Mouse (Mus musculus) stomach, embryonic 14.5 days (tissue): ENCODE measurements around the gene Htr1b. TPM values are rescaled to one million over a fixed set of nuclear protein-coding genes. Genes with fewer than 3 reads are reported as not detected.

ENCODE experiments used
- ATAC-seq: fragments of 200-750 bp; cut with Nextera tagmentation; 2 replicates; pipeline ENCODE4 v1.8.0; 2017; ENCODE audit warnings: low read depth, moderate TSS enrichment; ENCODE audit not compliant: insufficient number of reproducible peaks, insufficient read depth, low FRiP score
- H3K27ac ChIP-seq: fragments of 300-500 bp; sonication (generic); 2 replicates; pipeline ENCODE4 v1.5.1; 2014; ENCODE audit warnings: mild to moderate bottlenecking, low read length, moderate library complexity, mixed read lengths
- H3K27me3 ChIP-seq: fragments of 300-500 bp; sonication (generic); 2 replicates; pipeline ENCODE4 v1.6.1; 2014; ENCODE audit warnings: low read length, control low read depth, mixed read lengths; ENCODE audit not compliant: control insufficient read depth, insufficient read depth
- H3K36me3 ChIP-seq: fragments of 300-500 bp; sonication (generic); 2 replicates; pipeline ENCODE4 v1.6.1; 2014; ENCODE audit warnings: mild to moderate bottlenecking, control low read depth, low read length, moderate library complexity, mixed read lengths; ENCODE audit not compliant: control insufficient read depth, insufficient read depth
- H3K4me1 ChIP-seq: fragments of 300-500 bp; sonication (generic); 2 replicates; pipeline ENCODE4 v1.6.1; 2014; ENCODE audit warnings: low read length, control low read depth, mixed read lengths; ENCODE audit not compliant: control insufficient read depth, insufficient read depth
- H3K4me2 ChIP-seq: fragments of 300-500 bp; sonication (generic); replicated peaks from 2 replicates; pipeline ENCODE4 v1.6.1; 2014; ENCODE audit warnings: low read depth, low read length, control low read depth
- H3K4me3 ChIP-seq: fragments of 300-500 bp; sonication (generic); 2 replicates; pipeline ENCODE4 v1.5.1; 2014; ENCODE audit warnings: low read depth, low read length, control low read depth
- H3K9ac ChIP-seq: fragments of 300-500 bp; sonication (generic); replicated peaks from 2 replicates; pipeline ENCODE4 v1.6.1; 2014; ENCODE audit warnings: low read depth, mild to moderate bottlenecking, control low read depth, low read length, moderate library complexity, mixed read lengths
- H3K9me3 ChIP-seq: fragments of 300-500 bp; sonication (generic); 2 replicates; pipeline ENCODE4 v1.6.1; 2016; ENCODE audit warnings: low read depth, low read length, control low read depth; ENCODE audit not compliant: control insufficient read depth
- WGBS: fragments of 180-500 bp; shearing (Covaris S2); extraction: QIAGEN DNeasy Blood & Tissue Kit; methylation state at CpG from one replicate; pipeline ENCODE4 v1.1.7; 2014; 5-methylcytosine and 5-hydroxymethylcytosine counted together
- polyA plus RNA-seq: library from polyadenylated mRNA; unstranded; fragments of >200 nt; fragmentation: Nextera tagmentation; extraction: Ambion mirVana; gene quantifications from 2 replicates; pipeline ENCODE4 v1.2.1, GENCODE M21; 2014

The Htr1b gene
- polyA plus RNA-seq, 1 experiment from 2014 or later, result 1.8 TPM

- no peak overlapping the region for H3K9ac ChIP-seq
- ATAC-seq, result 0 out of 2 replicates have a peak, but pooled peaks have one; percentile 42
- H3K4me2 ChIP-seq, result no peak overlapping the region
- WGBS, result 31% methylated on average over 9 of the region's 9 CpGs
- H3K4me3 ChIP-seq, result no peak overlapping the region
- no peak overlapping the region for H3K27ac ChIP-seq
- no peaks in the 10 kb centered on the region for H3K4me1 ChIP-seq
- no peaks in the 10 kb centered on the region for H3K9me3 ChIP-seq
- H3K36me3 ChIP-seq, result no peaks in the 10 kb centered on the region
- 0 out of 2 replicates have a peak, but pooled peaks cover 2% of the 10 kb centered on the region for H3K27me3 ChIP-seq
These were observed 6.6 kb downstream of the Htr1b start for GRCm38 (mm10) chr9:81626899-81627606.

GRCm38 (mm10) chr9:81625898-81626297 is 7.7 kb downstream of the Htr1b start:
- ATAC-seq, result no peak
- Histone ChIP-seq H3K4me3 (no peak overlapping the region), H3K4me2 (no peak overlapping the region), H3K27me3 (no peaks in the 10 kb centered on the region), H3K27ac (no peak overlapping the region), H3K9me3 (no peaks in the 10 kb centered on the region), H3K9ac (no peak overlapping the region), H3K36me3 (no peaks in the 10 kb centered on the region), H3K4me1 (no peaks in the 10 kb centered on the region)

- H3K27ac ChIP-seq, result no peak overlapping the region
- no peak for ATAC-seq
- no peaks in the 10 kb centered on the region for H3K27me3 ChIP-seq
- 61% methylated on average over 5 of the region's 5 CpGs for WGBS
- H3K4me3 ChIP-seq, result no peak overlapping the region
- H3K9me3 ChIP-seq, result no peaks in the 10 kb centered on the region
- H3K4me2 ChIP-seq, result no peak overlapping the region
- no peak overlapping the region for H3K9ac ChIP-seq
- H3K4me1 ChIP-seq, result no peaks in the 10 kb centered on the region
- H3K36me3 ChIP-seq, result no peaks in the 10 kb centered on the region
These were observed 10.8 kb downstream of the Htr1b start for GRCm38 (mm10) chr9:81622873-81623272.

GRCm38 (mm10) chr9:81611022-81611421 is 22.6 kb downstream of the Htr1b start:
- Histone ChIP-seq H3K4me1 (no peaks in the 10 kb centered on the region), H3K36me3 (no peaks in the 10 kb centered on the region), H3K9me3 (no peaks in the 10 kb centered on the region), H3K27me3 (no peaks in the 10 kb centered on the region), H3K4me3 (no peak overlapping the region), H3K27ac (no peak overlapping the region), H3K4me2 (no peak overlapping the region), H3K9ac (no peak overlapping the region)
- 77% methylated on average over 4 of the region's 4 CpGs for WGBS
- no peak for ATAC-seq

Other genes with a start within 250 kb of the Htr1b start
- gene Mei4, start 229.8 kb upstream of the Htr1b start, polyA plus RNA-seq, result 2.7 and 2.8 TPM in 2 replicates